Mouse (Mus musculus) hindbrain, embryonic 12.5 days (tissue): ENCODE results near the gene Kpna6. TPM values are rescaled to one million over a fixed set of nuclear protein-coding genes. Genes with fewer than 3 reads are reported as not detected.
"Not testable (repeated sequence)": the region's sequence is repeated elsewhere in the genome, so short reads cannot be mapped to it uniquely, and the experiment has no call there.

Experiments
- ATAC-seq: fragments of 200-750 bp; cut with Nextera tagmentation; 2 replicates; pipeline ENCODE4 v1.8.0; 2017; ENCODE audit warnings: moderate TSS enrichment; ENCODE audit not compliant: low FRiP score
- H3K27ac ChIP-seq: fragments of 300-500 bp; sonication (generic); 2 replicates; pipeline ENCODE4 v1.5.1; 2016; ENCODE audit warnings: mild to moderate bottlenecking
- H3K27me3 ChIP-seq: fragments of 300-500 bp; sonication (generic); 2 replicates; pipeline ENCODE4 v1.6.1; 2016; ENCODE audit warnings: mild to moderate bottlenecking
- H3K36me3 ChIP-seq: fragments of 300-500 bp; sonication (generic); 2 replicates; pipeline ENCODE4 v1.6.1; 2016; ENCODE audit warnings: mild to moderate bottlenecking
- H3K4me1 ChIP-seq: fragments of 300-500 bp; sonication (generic); 2 replicates; pipeline ENCODE4 v1.6.1; 2016
- H3K4me2 ChIP-seq: fragments of 300-500 bp; sonication (generic); replicated peaks from 2 replicates; pipeline ENCODE4 v1.6.1; 2016; ENCODE audit warnings: mild to moderate bottlenecking
- H3K4me3 ChIP-seq: fragments of 300-500 bp; sonication (generic); 2 replicates; pipeline ENCODE4 v1.5.1; 2016; ENCODE audit warnings: mild to moderate bottlenecking
- H3K9ac ChIP-seq: fragments of 300-500 bp; sonication (generic); 2 replicates; pipeline ENCODE4 v1.6.1; 2016; ENCODE audit warnings: mild to moderate bottlenecking, moderate library complexity
- H3K9me3 ChIP-seq: fragments of 300-500 bp; sonication (generic); replicated peaks from 2 replicates; pipeline ENCODE4 v1.6.1; 2016; ENCODE audit warnings: mild to moderate bottlenecking
- WGBS: fragments of 180-500 bp; shearing (Covaris S2); methylation state at CpG from one replicate; pipeline ENCODE4 v1.1.7; 2016; 5-methylcytosine and 5-hydroxymethylcytosine counted together
- polyA plus RNA-seq: library from polyadenylated mRNA; unstranded; fragments of >200 nt; fragmentation: Nextera tagmentation; extraction: Ambion mirVana; gene quantifications from 2 replicates; pipeline ENCODE4 v1.2.1, GENCODE M21; 2016

The Kpna6 gene
- 16.0 and 18.8 TPM in 2 replicates for polyA plus RNA-seq

DNA sequence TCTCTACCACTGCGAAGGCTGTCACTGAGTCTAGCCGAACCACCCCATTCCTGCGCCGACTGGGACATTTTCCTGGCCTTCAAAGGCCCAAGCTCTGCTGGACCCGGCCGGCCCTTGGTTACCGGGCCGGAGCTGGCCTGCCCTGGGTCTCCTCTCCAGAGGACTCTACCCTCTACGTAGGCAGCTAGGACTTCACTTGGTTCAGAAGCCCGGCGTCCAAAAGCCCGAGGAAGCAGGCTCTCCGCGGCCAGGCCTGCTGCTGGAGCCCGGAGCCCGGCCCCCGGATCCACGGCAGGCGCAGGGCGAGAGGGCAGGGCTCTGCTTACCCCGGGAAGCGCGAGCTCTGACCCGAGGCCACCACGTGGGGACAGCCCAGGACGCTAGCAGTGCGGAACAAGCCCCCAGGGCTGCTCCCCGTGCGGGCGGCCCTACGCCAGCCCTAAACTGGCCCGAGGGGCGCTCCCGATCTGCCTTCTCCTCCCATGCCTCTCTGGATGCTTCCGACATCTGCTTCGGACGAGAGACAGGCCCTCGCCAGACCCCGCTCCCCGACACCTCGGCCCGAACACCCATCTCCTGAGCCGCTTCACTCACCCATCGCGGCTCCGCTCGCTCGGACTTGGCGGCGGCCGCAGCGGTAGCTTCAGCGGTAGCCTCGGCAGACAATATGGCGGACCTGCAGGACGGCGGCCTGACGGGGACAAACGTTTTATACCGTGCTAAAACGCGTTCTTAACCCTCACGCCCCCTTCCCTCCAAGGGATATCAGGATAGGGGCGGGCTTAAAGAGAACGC lies at the start of gene Kpna6:
TSS of gene Kpna6 (minus strand) at position 685 of the 795 bp plus-strand sequence.
- WGBS, result under 1% methylated on average over 65 of the region's 65 CpGs
- Histone ChIP-seq H3K4me3 (peak within 1 kb of the TSS; percentile 99), H3K9me3 (no peaks in the 10 kb centered on the region), H3K4me1 (peaks cover 17% of the 10 kb centered on the region), H3K9ac (peak within 1 kb of the TSS; percentile 96), H3K36me3 (peaks cover 17% of the 10 kb centered on the region), H3K4me2 (peak within 1 kb of the TSS; percentile 98), H3K27me3 (no peaks in the 10 kb centered on the region), H3K27ac (peak within 1 kb of the TSS; percentile 96)
- ATAC-seq, result peak; percentile 91

DNA sequence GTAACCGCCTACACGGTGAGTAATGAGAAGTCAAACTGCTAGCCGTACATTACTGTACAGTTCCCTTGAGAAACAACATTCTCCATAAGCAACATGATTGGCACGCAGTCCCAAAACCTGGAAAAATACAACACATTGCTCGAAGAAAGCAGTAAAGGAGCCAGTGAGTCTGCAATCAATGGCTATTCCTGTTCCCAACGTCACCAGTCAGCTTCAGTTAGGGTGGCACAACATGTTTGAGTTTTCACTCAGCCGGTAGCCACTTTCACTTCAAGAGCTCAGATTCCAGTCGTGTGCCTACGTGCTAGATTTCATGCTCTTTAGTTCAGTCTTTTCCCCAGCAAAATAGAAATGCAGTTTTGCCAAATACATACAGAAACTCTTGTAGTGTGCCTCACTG lies 43.7 kb upstream of the Kpna6 start:
- 91% methylated on average over 9 of the region's 9 CpGs for WGBS
- no peak for ATAC-seq
- no peaks in the 10 kb centered on the region for H3K27me3 ChIP-seq
- H3K9me3 ChIP-seq, result no peaks in the 10 kb centered on the region
- H3K36me3 ChIP-seq, result peaks cover 81% of the 10 kb centered on the region
- H3K4me1 ChIP-seq, result no peaks in the 10 kb centered on the region
- H3K4me2 ChIP-seq, result no peak overlapping the region
- no peak overlapping the region for H3K27ac ChIP-seq
- no peak overlapping the region for H3K9ac ChIP-seq
- no peak overlapping the region for H3K4me3 ChIP-seq

DNA sequence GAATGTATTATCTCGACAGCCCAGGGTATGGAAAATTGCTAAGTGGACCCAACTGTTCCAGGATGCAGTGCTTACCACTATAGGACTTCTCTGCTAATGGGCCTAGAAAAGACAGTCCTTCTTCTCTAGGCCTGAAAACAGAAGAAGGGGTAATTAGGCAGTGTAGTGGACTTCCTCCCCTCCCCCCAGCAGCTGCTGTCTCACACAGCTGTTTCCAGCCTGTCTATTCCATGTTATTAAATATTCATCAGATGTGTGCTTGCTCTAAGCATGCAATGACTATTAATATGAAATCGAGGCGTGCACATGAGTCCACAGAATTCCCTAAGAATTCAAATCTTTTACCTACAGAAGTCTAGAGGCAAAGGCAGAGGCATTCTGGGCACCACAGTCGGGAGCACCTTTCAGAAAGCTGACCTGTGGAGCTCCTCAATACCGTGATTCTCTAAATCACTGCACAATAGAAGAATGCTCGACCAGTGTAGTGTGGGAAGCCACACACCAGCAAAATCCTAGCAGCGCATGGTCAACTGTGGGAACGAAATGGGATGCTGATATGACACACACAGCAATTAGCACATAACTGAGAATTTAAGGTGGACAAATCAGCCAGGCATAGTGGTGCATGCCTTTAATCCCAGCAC lies 37.0 kb upstream of the Kpna6 start:
- Histone ChIP-seq H3K27ac (peak overlapping the region; percentile 86), H3K4me1 (peaks cover 19% of the 10 kb centered on the region), H3K36me3 (peaks cover 89% of the 10 kb centered on the region), H3K4me2 (no peak overlapping the region), H3K4me3 (no peak overlapping the region), H3K9ac (no peak overlapping the region), H3K9me3 (no peaks in the 10 kb centered on the region), H3K27me3 (no peaks in the 10 kb centered on the region)
- WGBS, result 66% methylated on average over 8 of the region's 8 CpGs
- ATAC-seq, result peak; percentile 88

DNA sequence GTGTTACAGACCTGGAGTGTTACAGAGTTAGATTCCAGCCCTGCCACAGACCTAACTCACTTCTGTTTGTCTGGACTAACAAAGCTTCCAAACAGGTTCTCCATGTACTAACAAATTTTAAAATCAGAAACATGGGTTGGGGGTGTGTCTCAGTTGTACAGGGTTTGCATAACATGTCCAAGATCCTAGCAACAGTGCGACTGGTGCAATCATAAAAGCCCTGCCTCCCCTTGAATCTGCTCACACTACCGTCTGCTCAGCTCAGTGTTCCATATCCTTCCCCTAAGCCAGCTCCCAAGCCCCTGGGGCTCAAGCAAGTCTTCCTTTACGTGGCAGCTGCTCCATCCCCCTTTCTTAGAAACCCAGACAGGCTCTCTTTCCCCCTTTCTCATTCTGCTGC lies 34.2 kb upstream of the Kpna6 start:
- no peak overlapping the region for H3K4me2 ChIP-seq
- H3K9ac ChIP-seq, result no peak overlapping the region
- H3K27me3 ChIP-seq, result no peaks in the 10 kb centered on the region
- H3K36me3 ChIP-seq, result peaks cover 84% of the 10 kb centered on the region
- H3K4me3 ChIP-seq, result no peak overlapping the region
- no peak for ATAC-seq
- peaks cover 41% of the 10 kb centered on the region for H3K4me1 ChIP-seq
- H3K9me3 ChIP-seq, result no peaks in the 10 kb centered on the region
- H3K27ac ChIP-seq, result peak overlapping the region; percentile 17; the same call in 1 of the 2 replicates
- WGBS, result 70% methylated on average over 3 of the region's 3 CpGs

DNA sequence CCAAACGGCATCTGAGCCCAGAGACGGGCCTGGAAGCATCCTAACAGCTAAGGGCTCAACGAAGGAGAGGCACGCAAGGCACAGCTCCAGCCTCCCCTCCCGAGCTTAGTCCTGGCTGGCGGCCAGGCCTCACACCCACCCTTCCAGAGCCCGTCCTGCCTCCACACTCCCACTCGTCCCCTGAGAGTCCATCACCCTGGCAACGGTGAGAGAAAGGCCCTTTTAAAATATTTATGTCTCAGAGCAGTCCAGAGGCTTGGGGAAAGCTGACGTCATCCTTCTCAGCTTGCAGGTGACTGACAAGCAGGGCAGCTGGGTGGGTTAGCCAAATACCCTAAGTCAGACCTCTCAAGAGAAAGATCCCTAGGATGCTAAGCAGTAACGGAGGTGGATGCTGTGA lies 29.9 kb upstream of the Kpna6 start:
- H3K9me3 ChIP-seq, result no peaks in the 10 kb centered on the region
- H3K9ac ChIP-seq, result peak overlapping the region; percentile 18
- H3K27ac ChIP-seq, result peak overlapping the region; percentile 79
- H3K4me2 ChIP-seq, result peak overlapping the region; percentile 21; the same call in 1 of the 2 replicates
- peaks cover 30% of the 10 kb centered on the region for H3K4me1 ChIP-seq
- 14% methylated on average over 11 of the region's 11 CpGs for WGBS
- peaks cover 44% of the 10 kb centered on the region for H3K36me3 ChIP-seq
- peak; percentile 83 for ATAC-seq
- no peak overlapping the region for H3K4me3 ChIP-seq
- no peaks in the 10 kb centered on the region for H3K27me3 ChIP-seq

DNA sequence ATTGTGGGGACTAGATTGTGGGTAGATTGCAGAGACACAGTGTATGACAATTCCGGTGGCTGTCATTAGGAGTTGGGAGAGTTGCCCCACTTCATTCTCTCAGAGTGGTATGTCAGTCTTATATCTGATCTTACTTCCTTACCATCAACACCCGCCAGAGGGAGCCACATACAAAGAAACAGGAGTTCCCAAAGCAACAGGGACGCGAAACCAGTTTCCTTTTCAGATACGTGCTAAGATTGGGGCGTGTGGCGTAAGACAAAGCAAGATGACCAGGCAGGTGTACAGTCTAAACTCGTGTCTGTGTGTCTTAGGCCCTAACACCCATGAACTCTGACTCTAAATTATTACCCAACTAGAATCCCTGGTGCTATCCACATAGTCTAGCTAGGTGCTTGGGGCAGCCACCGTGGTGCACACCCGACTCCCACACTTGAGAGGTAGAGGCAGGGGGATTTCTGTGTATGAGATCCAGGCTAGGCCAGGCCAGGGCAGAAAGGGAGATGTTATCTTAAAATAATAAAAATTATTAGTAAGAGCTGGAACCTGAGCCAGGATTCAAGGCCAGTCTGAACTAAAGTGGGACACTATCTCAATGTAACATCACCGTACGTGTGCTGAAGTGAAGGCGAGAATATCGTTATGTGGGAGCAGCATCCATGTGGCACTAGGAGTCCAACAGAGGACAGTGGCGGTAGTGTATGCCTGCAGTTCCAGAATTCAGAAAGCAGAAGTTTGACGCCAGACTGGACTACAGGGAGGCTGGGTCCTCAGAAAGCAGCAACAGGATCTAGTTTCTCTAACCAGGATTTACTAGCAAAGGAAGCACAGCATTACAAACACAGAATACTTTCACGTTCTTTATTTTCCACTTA lies 29.2 kb upstream of the Kpna6 start:
- Histone ChIP-seq H3K4me2 (0 out of 2 replicates have a peak overlapping the region, but pooled peaks have one; percentile 21), H3K27ac (peak overlapping the region; percentile 79), H3K4me1 (peaks cover 30% of the 10 kb centered on the region), H3K27me3 (no peaks in the 10 kb centered on the region), H3K36me3 (peaks cover 41% of the 10 kb centered on the region), H3K4me3 (no peak overlapping the region), H3K9ac (peak overlapping the region; percentile 0; the same call in 1 of the 2 replicates), H3K9me3 (no peaks in the 10 kb centered on the region)
- peak; percentile 39 for ATAC-seq
- 54% methylated on average over 17 of the region's 17 CpGs for WGBS

DNA sequence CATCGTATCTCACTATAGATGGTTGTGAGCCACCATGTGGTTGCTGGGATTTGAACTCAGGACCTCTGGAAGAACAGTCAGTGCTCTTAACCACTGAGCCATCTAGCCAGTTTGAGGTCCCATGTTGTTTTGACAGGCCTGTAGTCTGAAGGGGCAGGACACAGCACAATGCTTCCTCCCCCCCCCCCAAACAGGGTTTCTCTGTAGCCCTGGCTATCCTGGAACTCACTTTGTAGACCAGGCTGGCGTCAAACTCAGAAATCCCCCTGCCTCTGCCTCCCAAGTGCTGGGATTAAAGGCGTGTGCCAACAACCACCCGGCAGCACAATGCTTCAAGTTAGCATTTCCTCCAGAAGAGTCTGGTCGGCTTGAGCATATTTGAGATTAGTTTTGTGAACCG lies 28.1 kb upstream of the Kpna6 start:
- 92% methylated on average over 6 of the region's 6 CpGs for whole genome bisulfite sequencing
- peaks cover 33% of the 10 kb centered on the region for H3K4me1 ChIP-seq
- not testable (repeated sequence) for H3K9me3 ChIP-seq, H3K4me3 ChIP-seq, ATAC-seq, H3K4me2 ChIP-seq, H3K27me3 ChIP-seq, H3K9ac ChIP-seq
- 0 out of 2 replicates have a peak overlapping the region, but pooled peaks have one; percentile 48 for H3K27ac ChIP-seq
- peaks cover 31% of the 10 kb centered on the region for H3K36me3 ChIP-seq

DNA sequence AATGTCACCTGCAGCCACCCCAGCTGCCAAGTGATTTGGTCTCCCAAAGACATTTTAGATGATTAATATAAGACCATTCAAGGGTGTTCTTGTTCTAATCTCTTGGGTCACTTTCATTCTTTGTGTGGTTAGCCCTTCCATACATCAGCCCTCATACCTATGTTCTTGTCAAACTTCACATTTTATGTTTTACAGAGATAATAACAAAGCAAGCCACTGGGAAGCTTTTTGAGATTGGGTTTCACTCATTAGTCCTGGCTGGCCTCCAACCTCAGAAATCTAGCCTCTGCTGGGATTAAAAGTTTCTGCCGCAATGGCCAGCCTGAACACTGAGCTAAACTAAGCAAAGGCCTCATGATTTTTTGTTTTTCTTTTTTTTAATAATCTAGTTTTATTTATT lies 27.6 kb upstream of the Kpna6 start:
- peaks cover 38% of the 10 kb centered on the region for H3K4me1 ChIP-seq

DNA sequence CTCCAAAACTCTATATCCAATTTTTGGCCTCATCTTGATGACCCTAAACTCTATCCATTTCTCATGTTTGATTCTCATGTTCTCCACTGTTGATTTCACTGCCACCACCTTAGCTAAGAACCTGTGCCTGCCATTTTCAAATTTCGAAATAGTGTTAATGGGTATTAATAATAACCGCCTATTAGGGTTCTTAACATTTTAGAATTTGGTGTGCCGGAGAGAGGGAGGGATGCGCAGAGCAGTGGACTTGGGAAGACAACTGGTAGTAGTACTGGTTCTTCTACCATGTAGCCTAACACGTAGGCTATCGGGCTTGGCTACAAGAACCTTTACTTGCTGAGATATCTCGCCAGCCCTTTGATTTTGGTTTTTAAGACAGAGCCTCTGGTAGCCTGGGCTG lies 24.6 kb upstream of the Kpna6 start:
- H3K27ac ChIP-seq, result peak overlapping the region; percentile 98
- H3K9ac ChIP-seq, result peak overlapping the region; percentile 82
- H3K4me2 ChIP-seq, result peak overlapping the region; percentile 62
- H3K27me3 ChIP-seq, result no peaks in the 10 kb centered on the region
- no peaks in the 10 kb centered on the region for H3K9me3 ChIP-seq
- peaks cover 24% of the 10 kb centered on the region for H3K36me3 ChIP-seq
- H3K4me3 ChIP-seq, result peak overlapping the region; percentile 76
- peaks cover 22% of the 10 kb centered on the region for H3K4me1 ChIP-seq
- WGBS, result 88% methylated on average over 7 of the region's 7 CpGs
- ATAC-seq, result no peak

More for the DNA sequence above, 27.6 kb upstream of the Kpna6 start:
- 86% methylated on average over 1 of the region's 1 CpGs for WGBS
- no peak overlapping the region for H3K4me3 ChIP-seq
- no peaks in the 10 kb centered on the region for H3K27me3 ChIP-seq
- no peak overlapping the region for H3K27ac ChIP-seq
- H3K36me3 ChIP-seq, result peaks cover 27% of the 10 kb centered on the region
- H3K4me2 ChIP-seq, result no peak overlapping the region
- no peaks in the 10 kb centered on the region for H3K9me3 ChIP-seq
- no peak for ATAC-seq
- H3K9ac ChIP-seq, result no peak overlapping the region

DNA sequence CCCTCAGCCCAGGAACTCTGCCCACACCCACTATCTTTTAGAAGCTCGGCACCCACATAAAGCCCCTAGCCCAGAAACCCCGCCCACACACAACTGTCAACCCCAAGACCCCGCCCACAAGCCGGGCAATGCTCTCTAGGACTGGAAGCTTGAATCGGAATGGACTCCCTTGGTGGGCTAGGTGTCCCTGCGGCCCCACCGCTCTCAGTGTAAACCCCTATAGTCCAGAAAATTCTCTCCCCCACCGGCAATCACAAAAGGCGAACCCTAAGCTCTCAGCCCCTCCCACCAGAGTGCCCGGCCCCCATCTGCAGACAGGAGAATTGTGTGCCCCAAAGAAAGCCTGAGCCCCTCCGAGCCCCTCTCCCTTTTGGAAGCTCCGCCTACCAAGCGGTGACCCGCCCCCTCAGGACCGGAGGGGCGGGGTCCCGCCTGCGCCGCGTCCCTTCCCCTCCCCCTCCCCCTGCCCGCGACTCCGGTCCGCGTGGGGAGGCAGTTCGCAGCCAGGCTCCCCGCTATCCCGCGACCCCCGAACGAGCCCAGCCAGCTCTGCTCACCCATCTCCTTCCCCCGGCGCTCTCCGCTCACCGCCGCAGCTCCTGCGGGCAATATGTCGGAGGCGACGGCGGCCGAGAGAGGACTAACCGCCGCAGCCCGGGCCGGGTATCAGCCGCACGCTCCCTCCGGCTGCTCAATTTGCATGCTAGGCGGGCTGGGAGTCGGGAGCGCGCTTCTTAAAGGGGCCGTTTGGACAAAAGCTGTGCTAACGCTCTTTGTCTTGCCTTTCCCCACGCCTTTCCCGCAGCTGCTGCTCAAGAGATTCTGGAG lies 23.8 kb upstream of the Kpna6 start, which contains the start of gene Tmem39b:
TSS of gene Tmem39b (minus strand) at position 681 of the 828 bp plus-strand sequence.
- peak within 1 kb of the TSS; percentile 62 for H3K4me2 ChIP-seq
- H3K36me3 ChIP-seq, result peaks cover 29% of the 10 kb centered on the region
- WGBS, result 1% methylated on average over 56 of the region's 57 CpGs
- H3K9ac ChIP-seq, result peak within 1 kb of the TSS; percentile 82
- peak within 1 kb of the TSS; percentile 98 for H3K27ac ChIP-seq
- H3K4me1 ChIP-seq, result peaks cover 15% of the 10 kb centered on the region
- H3K4me3 ChIP-seq, result peak within 1 kb of the TSS; percentile 76
- ATAC-seq, result peak; percentile 90
- no peaks in the 10 kb centered on the region for H3K27me3 ChIP-seq
- H3K9me3 ChIP-seq, result no peaks in the 10 kb centered on the region

DNA sequence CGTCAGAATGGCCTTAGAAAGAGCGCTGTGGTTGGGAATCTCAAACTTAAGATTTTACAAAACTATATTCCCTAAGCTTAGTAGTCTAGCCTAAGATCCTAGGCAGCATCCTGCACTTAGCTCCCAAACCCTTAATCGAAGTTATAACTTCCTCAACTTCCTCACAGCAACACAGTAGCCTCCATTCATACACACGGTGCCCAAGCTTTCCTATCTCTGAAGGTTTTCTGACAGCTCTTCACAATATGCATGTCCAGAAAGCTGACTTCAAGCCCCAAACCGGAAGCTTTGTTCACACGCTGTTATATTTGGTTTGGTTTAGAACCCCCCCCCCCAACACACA lies 23.2 kb upstream of the Kpna6 start:
- 23% methylated on average over 6 of the region's 6 CpGs for WGBS

More for the DNA sequence above, 23.2 kb upstream of the Kpna6 start:
- Histone ChIP-seq H3K27ac (peak overlapping the region; percentile 98), H3K4me2 (peak overlapping the region; percentile 62), H3K4me3 (peak overlapping the region; percentile 76), H3K27me3 (no peaks in the 10 kb centered on the region), H3K4me1 (peaks cover 14% of the 10 kb centered on the region), H3K36me3 (peaks cover 35% of the 10 kb centered on the region), H3K9ac (peak overlapping the region; percentile 82), H3K9me3 (no peaks in the 10 kb centered on the region)
- peak; percentile 18 for ATAC-seq
